Mouse (Mus musculus): ENCODE data around the gene Lrrc42. TPM values are rescaled to one million over a fixed set of nuclear protein-coding genes. Genes with fewer than 3 reads are reported as not detected.
A peak's percentile ranks its signal among the peaks of the same experiment; 100 is the strongest.

Lrrc42 gene
- polyA plus RNA-seq, 1 experiment: 9.3 TPM

GRCm38 (mm10) chr4:107238253-107238652 is 15.1 kb downstream of the Lrrc42 start:
- no peaks in the 10 kb centered on the region for H3K27me3 ChIP-seq (ENCODE audit: control insufficient read depth, insufficient read depth, low read length)
- peaks cover 8% of the 10 kb centered on the region; the same call in 1 of the 2 replicates for H3K4me1 ChIP-seq (ENCODE audit: control insufficient read depth, insufficient read depth, insufficient read length, low read length)
- H3K4me3 ChIP-seq (ENCODE audit: low read depth, low read length): no peak overlapping the region
- TF ChIP-seq POLR2A (IDR thresholded peaks at IDR 0.05; ENCODE audit: low read depth, low read length): no peak
- no peak for TF ChIP-seq CTCF (IDR thresholded peaks at IDR 0.05; ENCODE audit: extremely low read depth, insufficient read length, insufficient replicate concordance, low read depth, low read length)
- peak overlapping the region; percentile 52 for H3K27ac ChIP-seq (ENCODE audit: insufficient read depth, low read depth, low read length)
- 37% methylated on average over 2 of the region's 2 CpGs for WGBS
- H3K36me3 ChIP-seq (ENCODE audit: control insufficient read depth, insufficient read depth, low read length): peaks cover 39% of the 10 kb centered on the region

DNA sequence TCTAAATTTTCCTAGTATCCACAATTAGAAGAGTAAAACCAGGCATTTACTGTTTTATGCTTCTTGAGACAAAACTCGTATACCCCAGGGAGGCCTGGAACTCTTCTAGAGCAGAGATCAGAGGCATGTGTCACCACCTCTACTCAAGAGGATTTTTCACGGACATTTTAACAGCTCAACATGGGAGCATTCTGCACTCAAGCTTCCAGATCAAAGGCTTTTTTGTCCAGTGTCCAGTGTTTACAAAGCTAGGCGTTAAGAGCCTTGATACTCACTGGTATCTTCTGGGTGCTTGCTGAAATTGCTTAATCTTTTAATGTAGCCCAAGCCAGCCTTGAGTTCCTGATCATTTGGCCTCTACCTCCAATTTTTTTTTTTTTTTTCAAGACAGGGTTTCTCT is 21.1 kb downstream of the Lrrc42 start:
- Histone ChIP-seq H3K36me3 (ENCODE audit: control insufficient read depth, insufficient read depth, low read length) (peaks cover 28% of the 10 kb centered on the region), H3K27ac (ENCODE audit: insufficient read depth, low read depth, low read length) (no peak overlapping the region), H3K4me3 (ENCODE audit: low read depth, low read length) (no peak overlapping the region), H3K4me1 (ENCODE audit: control insufficient read depth, insufficient read depth, insufficient read length, low read length) (no peaks in the 10 kb centered on the region), H3K27me3 (ENCODE audit: control insufficient read depth, insufficient read depth, low read length) (no peaks in the 10 kb centered on the region)
- WGBS: 70% methylated on average over 3 of the region's 3 CpGs
- no peak for TF ChIP-seq POLR2A (IDR thresholded peaks at IDR 0.05; ENCODE audit: low read depth, low read length)
- TF ChIP-seq CTCF (IDR thresholded peaks at IDR 0.05; ENCODE audit: extremely low read depth, insufficient read length, insufficient replicate concordance, low read depth, low read length): no peak

DNA sequence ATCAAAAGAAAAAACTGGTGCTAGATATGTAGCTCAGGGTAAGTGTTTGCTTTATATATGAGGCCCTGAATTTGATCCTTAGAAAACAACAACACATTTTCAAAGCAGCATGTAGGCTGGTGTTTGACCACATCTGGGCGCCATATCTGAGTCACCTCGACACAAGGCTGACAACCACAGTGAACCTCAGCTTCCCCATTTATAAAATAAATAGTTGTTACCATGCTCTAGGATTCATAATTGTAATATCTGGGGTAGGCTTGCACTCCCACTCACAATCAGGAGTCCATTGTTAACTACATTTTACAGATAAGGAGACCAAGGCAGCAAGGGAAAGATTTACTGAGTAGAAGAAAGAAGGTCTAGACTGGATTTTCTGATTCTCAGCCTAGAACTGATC is 27.0 kb downstream of the Lrrc42 start:
- H3K36me3 ChIP-seq (ENCODE audit: control insufficient read depth, insufficient read depth, low read length): no peaks in the 10 kb centered on the region; the same call in 1 of the 2 replicates
- WGBS: 81% methylated on average over 2 of the region's 2 CpGs
- peaks cover 19% of the 10 kb centered on the region for H3K4me1 ChIP-seq (ENCODE audit: control insufficient read depth, insufficient read depth, insufficient read length, low read length)
- H3K27ac ChIP-seq (ENCODE audit: insufficient read depth, low read depth, low read length): no peak overlapping the region
- no peak for TF ChIP-seq POLR2A (IDR thresholded peaks at IDR 0.05; ENCODE audit: low read depth, low read length)
- TF ChIP-seq CTCF (IDR thresholded peaks at IDR 0.05; ENCODE audit: extremely low read depth, insufficient read length, insufficient replicate concordance, low read depth, low read length): no peak
- H3K27me3 ChIP-seq (ENCODE audit: control insufficient read depth, insufficient read depth, low read length): no peaks in the 10 kb centered on the region
- H3K4me3 ChIP-seq (ENCODE audit: low read depth, low read length): no peak overlapping the region

GRCm38 (mm10) chr4:107223225-107224204 is 29.8 kb downstream of the Lrrc42 start:
- H3K27me3 ChIP-seq (ENCODE audit: control insufficient read depth, insufficient read depth, low read length): no peaks in the 10 kb centered on the region
- no peaks in the 10 kb centered on the region for H3K36me3 ChIP-seq (ENCODE audit: control insufficient read depth, insufficient read depth, low read length)
- TF ChIP-seq POLR2A (IDR thresholded peaks at IDR 0.05; ENCODE audit: low read depth, low read length) (no peak), CTCF (IDR thresholded peaks at IDR 0.05; ENCODE audit: extremely low read depth, insufficient read length, insufficient replicate concordance, low read depth, low read length) (no peak)
- H3K27ac ChIP-seq (ENCODE audit: insufficient read depth, low read depth, low read length): no peak overlapping the region
- H3K4me1 ChIP-seq (ENCODE audit: control insufficient read depth, insufficient read depth, insufficient read length, low read length): peaks cover 19% of the 10 kb centered on the region
- H3K4me3 ChIP-seq (ENCODE audit: low read depth, low read length): no peak overlapping the region
- 54% methylated on average over 11 of the region's 11 CpGs for WGBS

GRCm38 (mm10) chr4:107221524-107221923 is 31.8 kb downstream of the Lrrc42 start:
- Histone ChIP-seq H3K4me1 (ENCODE audit: control insufficient read depth, insufficient read depth, insufficient read length, low read length) (peaks cover 27% of the 10 kb centered on the region), H3K27ac (ENCODE audit: insufficient read depth, low read depth, low read length) (no peak overlapping the region), H3K27me3 (ENCODE audit: control insufficient read depth, insufficient read depth, low read length) (no peaks in the 10 kb centered on the region), H3K36me3 (ENCODE audit: control insufficient read depth, insufficient read depth, low read length) (no peaks in the 10 kb centered on the region), H3K4me3 (ENCODE audit: low read depth, low read length) (no peak overlapping the region)
- WGBS: 22% methylated on average over 5 of the region's 5 CpGs
- TF ChIP-seq CTCF (IDR thresholded peaks at IDR 0.05; ENCODE audit: extremely low read depth, insufficient read length, insufficient replicate concordance, low read depth, low read length) (no peak), POLR2A (IDR thresholded peaks at IDR 0.05; ENCODE audit: low read depth, low read length) (no peak)

GRCm38 (mm10) chr4:107217574-107217973 is 35.8 kb downstream of the Lrrc42 start:
- no peak overlapping the region for H3K27ac ChIP-seq (ENCODE audit: insufficient read depth, low read depth, low read length)
- WGBS: 36% methylated on average over 9 of the region's 9 CpGs
- no peak for TF ChIP-seq CTCF (IDR thresholded peaks at IDR 0.05; ENCODE audit: extremely low read depth, insufficient read length, insufficient replicate concordance, low read depth, low read length)
- TF ChIP-seq POLR2A (IDR thresholded peaks at IDR 0.05; ENCODE audit: low read depth, low read length): no peak
- no peaks in the 10 kb centered on the region for H3K36me3 ChIP-seq (ENCODE audit: control insufficient read depth, insufficient read depth, low read length)
- H3K4me3 ChIP-seq (ENCODE audit: low read depth, low read length): no peak overlapping the region
- no peaks in the 10 kb centered on the region for H3K27me3 ChIP-seq (ENCODE audit: control insufficient read depth, insufficient read depth, low read length)
- H3K4me1 ChIP-seq (ENCODE audit: control insufficient read depth, insufficient read depth, insufficient read length, low read length): peaks cover 15% of the 10 kb centered on the region; the same call in 1 of the 2 replicates
